Mouse (Mus musculus) adrenal gland, adult (tissue): ENCODE measurements around the gene Tbx19.

Source experiments
- DNase-seq, 2 experiments: peaks; one replicate each; pipeline ENCODE4 v3.0.0; 2022 to 2023; ENCODE audit warnings: low spot score in 1 of 2; ENCODE audit not compliant: inconsistent age in 2 of 2

Gene Tbx19

DNA sequence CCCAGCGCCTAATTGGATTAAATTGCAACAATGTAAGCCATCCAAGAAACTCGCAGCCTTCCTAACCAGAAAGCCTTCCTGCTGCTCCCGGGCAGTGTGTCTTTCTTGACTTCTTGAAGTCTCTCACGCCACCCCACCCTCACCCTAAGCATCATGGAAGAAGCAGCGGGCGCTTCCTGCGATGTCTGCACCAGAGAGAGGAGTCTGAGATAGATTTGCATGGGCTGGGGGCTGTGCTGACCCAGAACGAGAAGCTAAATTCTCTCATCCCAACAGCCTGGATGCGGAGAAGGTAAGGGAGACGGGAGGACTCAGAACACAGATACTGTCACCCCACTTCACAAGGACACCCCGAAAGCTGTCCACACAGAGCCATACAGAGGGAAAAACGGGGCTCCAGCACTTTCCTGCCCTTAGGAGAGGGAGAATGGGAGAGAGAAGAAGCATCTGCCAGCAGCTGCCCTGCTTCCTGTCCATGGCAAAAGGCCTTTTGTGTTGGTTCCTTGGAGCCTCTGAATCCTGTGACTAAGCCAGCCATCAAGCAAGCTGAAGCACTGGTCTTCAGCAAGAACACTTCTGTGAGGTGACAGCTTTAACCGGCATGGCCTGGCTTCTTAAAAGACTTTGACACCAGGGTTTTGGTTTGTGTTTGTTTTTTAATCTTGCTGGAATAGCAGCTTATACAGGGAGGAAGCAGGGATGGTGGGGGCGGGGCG lies 41.4 kb downstream of the Tbx19 start:
- DNase-seq, result no peak

GRCm38 (mm10) chr1:165114460-165115175 lies 46.0 kb downstream of the Tbx19 start:
- peak in 1 of 2 experiments; percentile 40 for DNase-seq

DNA sequence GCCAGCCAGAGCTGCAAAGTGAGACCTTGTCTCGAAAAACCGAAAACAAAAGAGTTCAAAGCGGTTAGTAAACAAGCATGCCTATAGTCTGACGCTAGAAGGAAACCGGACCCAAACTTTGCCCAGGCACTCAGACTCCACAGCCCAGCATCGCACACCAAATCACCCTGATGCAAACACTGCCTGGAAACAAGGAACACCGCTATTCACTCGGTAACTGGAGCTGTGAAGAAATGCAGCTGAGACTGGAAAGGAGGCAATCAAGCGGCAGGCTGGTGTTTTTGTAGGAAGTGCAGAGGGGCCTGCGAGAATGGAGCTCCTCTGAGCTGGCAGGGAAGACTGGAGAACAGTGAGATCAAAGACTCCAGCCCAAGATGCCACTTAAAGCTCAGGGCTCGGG lies 46.9 kb downstream of the Tbx19 start:
- DNase-seq, result no peak

DNA sequence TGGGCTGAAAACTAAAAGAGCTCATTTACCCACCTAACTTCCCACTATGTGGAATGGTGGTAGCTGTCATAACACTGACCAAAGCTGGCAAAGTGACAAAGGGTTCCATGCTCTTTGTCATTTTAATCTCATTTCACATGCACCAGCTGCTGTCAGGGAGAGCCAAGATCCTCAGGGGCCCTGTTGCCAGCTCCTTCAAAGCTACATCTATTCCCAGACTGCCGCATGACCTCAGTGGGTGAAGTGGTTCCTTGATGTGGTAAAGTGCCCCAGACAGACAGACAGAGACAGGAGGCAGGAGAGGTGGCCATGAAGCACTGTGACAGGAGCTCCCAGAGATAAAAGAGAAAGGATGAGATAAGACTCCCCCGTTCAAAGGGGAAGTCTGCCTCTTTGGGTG lies 49.9 kb downstream of the Tbx19 start:
- DNase-seq, result no peak

GRCm38 (mm10) chr1:165109135-165109534 lies 51.4 kb downstream of the Tbx19 start:
- DNase-seq, result no peak

GRCm38 (mm10) chr1:165108477-165108876 lies 52.1 kb downstream of the Tbx19 start:
- no peak for DNase-seq

GRCm38 (mm10) chr1:165106011-165106385 lies 54.6 kb downstream of the Tbx19 start:
- no peak for DNase-seq

DNA sequence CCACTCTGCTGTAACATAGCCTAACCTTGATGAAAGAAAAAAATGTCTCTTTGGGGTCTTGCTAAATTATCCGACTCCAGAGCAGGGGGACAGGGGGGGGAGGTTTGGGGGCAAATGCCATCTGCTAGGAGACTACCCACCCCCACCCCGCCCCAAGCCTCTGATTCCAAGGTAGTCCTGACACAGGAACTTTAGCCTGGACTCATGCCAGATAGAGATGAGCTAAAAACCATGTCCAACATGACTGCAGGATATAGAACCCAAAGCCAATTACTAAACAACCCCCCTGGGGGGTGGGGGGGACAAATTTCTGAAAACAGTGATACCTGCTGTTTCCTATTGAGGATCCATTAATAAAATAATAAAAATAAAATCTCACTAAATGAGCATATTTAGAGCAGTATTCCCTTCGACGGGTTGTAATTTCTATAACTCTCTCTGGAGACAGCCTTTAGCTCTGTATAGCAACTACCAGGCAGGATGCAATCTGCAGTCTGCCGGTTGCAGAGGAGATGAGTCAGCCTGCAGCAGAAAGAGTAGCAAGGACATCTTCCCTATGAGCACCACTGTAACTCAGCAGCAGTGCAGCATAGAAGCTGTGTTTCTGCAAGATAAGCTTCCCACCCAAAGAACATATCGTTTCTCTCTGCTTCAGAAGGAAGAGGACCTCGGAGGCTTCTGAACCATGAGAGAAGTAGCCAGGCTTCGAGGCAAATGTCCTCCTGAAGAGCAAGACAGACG lies 55.1 kb downstream of the Tbx19 start:
- DNase-seq, result no peak

- DNase-seq, result no peak
Observed at GRCm38 (mm10) chr1:165104707-165105259, 55.8 kb downstream of the Tbx19 start.

DNA sequence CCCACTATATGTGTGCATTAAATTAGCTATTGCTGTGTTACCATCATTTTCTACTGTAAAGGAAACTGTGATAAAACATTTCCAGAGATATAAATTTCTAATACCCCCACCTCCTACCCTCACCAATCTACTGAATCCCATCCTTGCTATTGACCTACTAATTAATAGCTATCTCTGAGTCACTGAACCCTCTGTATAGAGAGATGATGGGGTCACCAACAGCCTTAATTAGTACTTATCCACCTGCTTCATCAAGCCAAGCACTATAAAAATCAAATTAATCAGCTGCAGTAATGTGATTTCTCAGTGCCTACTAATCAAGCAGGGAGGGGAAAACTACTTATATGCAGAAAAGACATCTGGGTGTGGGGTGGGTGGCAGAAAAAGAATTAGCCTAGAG lies 61.0 kb downstream of the Tbx19 start:
- DNase-seq, result no peak

DNA sequence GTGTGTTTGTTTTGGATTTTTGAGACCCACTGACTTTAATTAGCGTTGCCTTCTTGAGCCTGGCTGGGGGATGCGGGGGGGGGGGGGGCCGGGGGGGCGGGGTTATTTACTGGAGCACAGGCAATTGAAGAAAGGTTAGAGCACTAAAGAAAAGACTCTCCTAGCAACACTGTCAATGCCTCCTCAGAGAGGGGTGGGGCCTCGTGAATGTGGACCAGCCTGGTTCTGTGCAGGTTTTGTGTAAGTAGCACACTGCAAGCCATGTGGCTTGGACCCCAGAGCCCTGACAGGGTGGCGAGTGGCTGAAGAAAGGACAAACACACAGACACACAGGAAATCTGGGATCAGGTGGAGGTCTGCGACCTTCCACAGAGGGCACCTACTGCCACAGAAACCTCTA lies 65.7 kb downstream of the Tbx19 start:
- DNase-seq, result no peak

DNA sequence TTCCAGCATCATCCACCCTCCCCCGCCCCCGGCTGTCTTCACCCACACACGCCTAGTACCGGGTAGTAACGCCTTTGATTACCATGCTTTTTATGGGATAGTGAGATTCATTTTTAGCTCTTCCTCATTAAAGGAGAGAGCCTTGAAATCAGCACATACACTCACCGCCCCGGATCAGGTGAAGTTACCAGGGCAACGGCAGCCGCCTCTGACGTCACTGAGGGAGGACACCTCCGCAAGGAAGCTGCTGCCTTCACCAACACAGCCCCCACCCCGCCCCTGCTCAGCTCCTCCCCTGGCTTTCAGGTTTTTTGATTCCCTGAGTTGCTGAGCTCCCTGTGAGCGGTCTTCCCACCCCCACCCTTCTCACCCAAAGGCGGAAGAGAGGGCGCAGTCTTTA lies 68.9 kb downstream of the Tbx19 start:
- DNase-seq, result peak; percentile 35 to 55

DNA sequence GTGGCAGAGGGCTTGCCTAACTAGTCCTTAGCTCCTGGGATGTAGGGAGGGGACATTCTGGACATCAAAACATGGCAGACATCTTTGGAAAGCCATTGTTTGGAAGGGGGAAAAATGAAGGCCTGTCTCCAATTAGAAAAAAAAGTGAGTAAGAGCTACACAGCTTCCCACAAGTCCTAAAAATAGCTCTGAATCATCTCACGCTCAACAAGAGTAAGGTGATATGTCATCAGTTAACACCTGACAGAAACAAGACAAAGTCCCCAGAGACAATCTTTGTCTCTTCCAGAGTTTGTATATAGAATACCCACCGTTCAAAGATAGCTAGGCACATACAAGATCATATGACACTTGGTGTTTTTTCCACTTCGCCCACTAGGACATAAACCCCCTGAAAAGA lies 71.0 kb downstream of the Tbx19 start:
- DNase-seq, result no peak
